Mouse (Mus musculus): ENCODE results near the gene Gm45844.
A peak's percentile ranks its signal among the peaks of the same experiment; 100 is the strongest.

DNA sequence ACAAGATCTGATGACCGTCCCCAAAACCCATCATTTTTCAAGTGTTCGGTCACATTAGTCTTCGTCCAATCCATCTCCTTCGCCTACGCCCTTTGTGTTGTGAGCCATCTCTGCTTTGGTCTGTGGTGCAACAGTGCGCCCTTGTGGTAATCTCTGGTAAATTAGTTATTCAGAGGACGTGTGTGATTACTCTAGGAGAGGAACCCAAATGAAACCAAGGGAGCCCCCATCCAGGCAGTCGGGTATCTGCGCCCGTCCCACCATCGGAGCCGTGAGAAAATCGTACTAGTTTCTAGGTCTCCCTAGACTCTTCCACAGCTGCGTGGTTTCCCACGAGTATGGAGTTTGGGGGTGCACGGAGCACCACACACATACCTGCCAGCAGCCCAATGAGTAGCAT, 17.5 kb upstream of the Gm45844 start:
- TF ChIP-seq CTCF (IDR thresholded peaks at IDR 0.05; ENCODE audit: extremely low read depth, insufficient read depth, low read length) (peak; percentile 51), POLR2A (IDR thresholded peaks at IDR 0.05; ENCODE audit: extremely low read depth, insufficient read depth, low read length) (no peak)
